Mouse (Mus musculus) heart, postnatal 0 days (tissue): ENCODE data around the gene Ifi202b.
"Not testable (repeated sequence)": the region's sequence is repeated elsewhere in the genome, so short reads cannot be mapped to it uniquely, and the experiment has no call there.

Experiments used
- CTCF ChIP-seq: IDR thresholded peaks from 2 replicates; pipeline ENCODE4 v1.5.1; 2016; ENCODE audit warnings: antibody characterized with exemption, control low read depth, low read depth
- EP300 ChIP-seq: IDR thresholded peaks from 2 replicates; pipeline ENCODE4 v1.6.1; 2016; ENCODE audit warnings: antibody characterized with exemption, low read depth

DNA sequence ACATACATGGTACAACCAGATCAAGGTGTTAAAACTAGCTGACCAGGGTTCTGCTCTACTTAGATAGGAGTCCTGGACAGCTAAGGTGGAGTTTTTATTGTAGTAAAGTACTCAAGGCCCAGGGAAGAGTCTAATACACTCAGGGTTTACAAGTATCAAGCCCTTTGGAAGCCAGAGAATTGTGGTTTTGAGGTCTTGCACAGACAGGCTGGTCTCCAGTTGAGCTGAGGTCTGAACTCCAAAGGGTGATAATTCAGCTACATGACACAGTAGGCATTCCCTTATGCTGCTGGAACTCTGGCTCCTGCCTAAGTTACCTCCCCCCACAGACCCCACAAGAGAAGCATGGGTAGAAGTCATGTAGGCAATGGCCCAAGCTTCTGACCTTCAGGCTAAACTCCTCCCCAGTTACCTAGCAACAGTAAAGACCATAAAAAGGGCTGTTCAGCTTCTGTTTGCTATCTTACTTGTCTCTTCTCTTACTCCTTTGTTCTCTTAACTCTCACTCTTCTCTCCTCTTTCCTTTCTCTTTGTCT lies 69.2 kb downstream of the Ifi202b start:
- not testable (repeated sequence) for TF ChIP-seq CTCF, EP300
